Mouse (Mus musculus): ENCODE measurements around the gene Mrpl21. TPM values are rescaled to one million over a fixed set of nuclear protein-coding genes. Genes with fewer than 3 reads are reported as not detected.

The Mrpl21 gene
- total RNA-seq, 1 experiment = 105 TPM

DNA sequence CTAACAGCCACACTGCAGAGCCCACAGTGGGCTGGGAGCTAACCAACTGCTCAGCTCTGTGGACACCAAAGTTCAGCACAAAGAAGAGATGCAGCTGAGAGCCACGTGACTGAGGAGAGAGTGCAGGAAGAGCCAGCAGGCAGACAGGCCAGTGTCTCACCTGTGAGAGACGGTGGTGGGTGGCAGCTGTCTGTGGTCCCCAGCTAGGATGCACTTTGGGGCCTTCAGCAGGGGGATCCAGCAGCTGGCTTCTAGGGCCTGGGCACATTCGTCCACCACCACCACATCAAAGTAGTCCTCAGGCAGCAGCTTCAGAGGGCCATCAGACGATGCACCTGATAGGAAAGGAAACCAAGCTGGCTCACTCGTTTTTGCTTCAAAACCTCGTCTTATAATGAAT, 11.3 kb upstream of the Mrpl21 start:
- H3K4me1 ChIP-seq (ENCODE audit: control insufficient read depth in 2 of 2, insufficient read depth in 2 of 2, low read length in 2 of 2, poor library complexity in 1 of 2) = 0 out of 4 replicates have a peak, but pooled peaks cover 0 to 2% of the 10 kb centered on the region in 2 experiments
- TF ChIP-seq HCFC1 (IDR thresholded peaks at IDR 0.05; ENCODE audit: borderline replicate concordance, insufficient read depth, low read length) = no peak
- no peak for TF ChIP-seq ZC3H11A (IDR thresholded peaks at IDR 0.05; ENCODE audit: borderline replicate concordance, low read depth, low read length)
- TF ChIP-seq MAFK (IDR thresholded peaks at IDR 0.05; ENCODE audit: insufficient read depth, low read depth, low read length) = no peak
- no peak for TF ChIP-seq ZNF384 (IDR thresholded peaks at IDR 0.05; ENCODE audit: low read depth, low read length)
- TF ChIP-seq CHD2 (IDR thresholded peaks at IDR 0.05; ENCODE audit: low read depth, low read length) = no peak
- peaks cover 51% of the 10 kb centered on the region for H3K36me3 ChIP-seq (ENCODE audit: control insufficient read depth, insufficient read depth, low read length, poor library complexity, severe bottlenecking)
- no peaks in the 10 kb centered on the region for H3K9me3 ChIP-seq (ENCODE audit: control insufficient read depth, insufficient read depth, low read depth, low read length)
- no peak overlapping the region for H3K4me3 ChIP-seq (ENCODE audit: insufficient read depth in 1 of 2, low read depth in 1 of 2, low read length in 2 of 2, poor library complexity in 1 of 2, severe bottlenecking in 1 of 2)
- H3K27ac ChIP-seq (ENCODE audit: insufficient read depth, low read depth, low read length, poor library complexity, severe bottlenecking) = no peak overlapping the region
- DNase-seq (ENCODE audit: low read depth, low spot score) = no peak
- no peak overlapping the region for H3K9ac ChIP-seq (ENCODE audit: insufficient read depth, low read depth, low read length, poor library complexity, severe bottlenecking)
- in situ Hi-C loops (cut with MboI; ENCODE audit: low sequenced_read_pairs in 2 of 2, unreplicated experiment in 2 of 2) = no loop called here

DNA sequence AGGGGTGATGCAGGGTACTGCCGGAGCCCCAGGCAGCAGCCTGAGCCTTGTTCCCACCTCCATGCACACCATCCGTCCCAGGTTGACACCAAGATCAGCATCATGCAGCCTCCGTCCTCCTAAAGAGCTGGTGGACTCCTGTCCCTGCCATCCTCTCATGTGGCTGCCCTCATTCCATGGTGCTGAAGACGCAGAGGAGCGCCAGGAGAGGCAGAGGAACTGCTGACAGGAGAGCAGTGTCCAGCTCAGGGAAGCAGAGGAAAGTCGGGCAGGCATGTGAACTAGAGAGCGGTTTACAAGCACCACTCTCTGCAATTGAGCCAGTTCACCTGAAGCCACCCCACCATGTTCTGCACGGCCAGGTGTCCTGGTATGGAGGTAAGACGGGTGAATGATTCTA, 9.4 kb upstream of the Mrpl21 start:
- Histone ChIP-seq H3K36me3 (ENCODE audit: control insufficient read depth, insufficient read depth, low read length, poor library complexity, severe bottlenecking) (peaks cover 41% of the 10 kb centered on the region), H3K9ac (ENCODE audit: insufficient read depth, low read depth, low read length, poor library complexity, severe bottlenecking) (no peak overlapping the region), H3K4me1 (ENCODE audit: control insufficient read depth in 2 of 2, insufficient read depth in 2 of 2, low read length in 2 of 2, poor library complexity in 1 of 2) (0 out of 4 replicates have a peak, but pooled peaks cover 0 to 2% of the 10 kb centered on the region in 2 experiments), H3K4me3 (ENCODE audit: insufficient read depth in 1 of 2, low read depth in 1 of 2, low read length in 2 of 2, poor library complexity in 1 of 2, severe bottlenecking in 1 of 2) (no peak overlapping the region), H3K9me3 (ENCODE audit: control insufficient read depth, insufficient read depth, low read depth, low read length) (no peaks in the 10 kb centered on the region), H3K27ac (ENCODE audit: insufficient read depth, low read depth, low read length, poor library complexity, severe bottlenecking) (no peak overlapping the region)
- in situ Hi-C loops (cut with MboI; ENCODE audit: low sequenced_read_pairs in 2 of 2, unreplicated experiment in 2 of 2) = no loop called here
- TF ChIP-seq MAFK (IDR thresholded peaks at IDR 0.05; ENCODE audit: insufficient read depth, low read depth, low read length) = no peak
- TF ChIP-seq CHD2 (IDR thresholded peaks at IDR 0.05; ENCODE audit: low read depth, low read length) = no peak
- no peak for TF ChIP-seq ZNF384 (IDR thresholded peaks at IDR 0.05; ENCODE audit: low read depth, low read length)
- DNase-seq (ENCODE audit: low read depth, low spot score) = no peak

GRCm38 (mm10) chr19:3275744-3276365, 6.8 kb upstream of the Mrpl21 start:
- no peak for TF ChIP-seq ZNF384 (IDR thresholded peaks at IDR 0.05; ENCODE audit: low read depth, low read length)
- no peak for TF ChIP-seq MAFK (IDR thresholded peaks at IDR 0.05; ENCODE audit: insufficient read depth, low read depth, low read length)
- TF ChIP-seq CHD2 (IDR thresholded peaks at IDR 0.05; ENCODE audit: low read depth, low read length) = no peak
- TF ChIP-seq HCFC1 (IDR thresholded peaks at IDR 0.05; ENCODE audit: borderline replicate concordance, insufficient read depth, low read length) = no peak
- TF ChIP-seq ZC3H11A (IDR thresholded peaks at IDR 0.05; ENCODE audit: borderline replicate concordance, low read depth, low read length) = no peak
- DNase-seq (ENCODE audit: low read depth, low spot score) = no peak
- Histone ChIP-seq H3K9me3 (ENCODE audit: control insufficient read depth, insufficient read depth, low read depth, low read length) (no peaks in the 10 kb centered on the region), H3K9ac (ENCODE audit: insufficient read depth, low read depth, low read length, poor library complexity, severe bottlenecking) (no peak overlapping the region), H3K27ac (ENCODE audit: insufficient read depth, low read depth, low read length, poor library complexity, severe bottlenecking) (no peak overlapping the region), H3K36me3 (ENCODE audit: control insufficient read depth, insufficient read depth, low read length, poor library complexity, severe bottlenecking) (peaks cover 43% of the 10 kb centered on the region), H3K4me3 (ENCODE audit: insufficient read depth in 1 of 2, low read depth in 1 of 2, low read length in 2 of 2, poor library complexity in 1 of 2, severe bottlenecking in 1 of 2) (no peak overlapping the region), H3K4me1 (ENCODE audit: control insufficient read depth in 2 of 2, insufficient read depth in 2 of 2, low read length in 2 of 2, poor library complexity in 1 of 2) (0 out of 4 replicates have a peak, but pooled peaks cover 0 to 2% of the 10 kb centered on the region in 2 experiments)
- in situ Hi-C loops (cut with MboI; ENCODE audit: low sequenced_read_pairs in 2 of 2, unreplicated experiment in 2 of 2) = no loop called here

- in situ Hi-C loops (cut with MboI; ENCODE audit: low sequenced_read_pairs in 2 of 2, unreplicated experiment in 2 of 2) = no loop called here
- H3K9me3 ChIP-seq (ENCODE audit: control insufficient read depth, insufficient read depth, low read depth, low read length) = no peaks in the 10 kb centered on the region
- TF ChIP-seq ZC3H11A (IDR thresholded peaks at IDR 0.05; ENCODE audit: borderline replicate concordance, low read depth, low read length) = no peak
- no peak for TF ChIP-seq ZNF384 (IDR thresholded peaks at IDR 0.05; ENCODE audit: low read depth, low read length)
- TF ChIP-seq CHD2 (IDR thresholded peaks at IDR 0.05; ENCODE audit: low read depth, low read length) = no peak
- TF ChIP-seq MAFK (IDR thresholded peaks at IDR 0.05; ENCODE audit: insufficient read depth, low read depth, low read length) = no peak
- TF ChIP-seq HCFC1 (IDR thresholded peaks at IDR 0.05; ENCODE audit: borderline replicate concordance, insufficient read depth, low read length) = no peak
- H3K4me1 ChIP-seq (ENCODE audit: control insufficient read depth in 2 of 2, insufficient read depth in 2 of 2, low read length in 2 of 2, poor library complexity in 1 of 2) = peaks cover 3 to 4% of the 10 kb centered on the region in 2 experiments; a peak in 2 of 4 replicates
- H3K36me3 ChIP-seq (ENCODE audit: control insufficient read depth, insufficient read depth, low read length, poor library complexity, severe bottlenecking) = peaks cover 28% of the 10 kb centered on the region
- no peak for DNase-seq (ENCODE audit: low read depth, low spot score)
- H3K27ac ChIP-seq (ENCODE audit: insufficient read depth, low read depth, low read length, poor library complexity, severe bottlenecking) = no peak overlapping the region
- H3K4me3 ChIP-seq (ENCODE audit: insufficient read depth in 1 of 2, low read depth in 1 of 2, low read length in 2 of 2, poor library complexity in 1 of 2, severe bottlenecking in 1 of 2) = peak overlapping the region; percentile 86 to 95
- H3K9ac ChIP-seq (ENCODE audit: insufficient read depth, low read depth, low read length, poor library complexity, severe bottlenecking) = peak overlapping the region; percentile 83
These were observed 815 bp upstream of the Mrpl21 start for GRCm38 (mm10) chr19:3281886-3282285.
